Mouse (Mus musculus): ENCODE results near the gene Eral1.
"Not testable (repeated sequence)": the region's sequence is repeated elsewhere in the genome, so short reads cannot be mapped to it uniquely, and the experiment has no call there.

Eral1 gene

DNA sequence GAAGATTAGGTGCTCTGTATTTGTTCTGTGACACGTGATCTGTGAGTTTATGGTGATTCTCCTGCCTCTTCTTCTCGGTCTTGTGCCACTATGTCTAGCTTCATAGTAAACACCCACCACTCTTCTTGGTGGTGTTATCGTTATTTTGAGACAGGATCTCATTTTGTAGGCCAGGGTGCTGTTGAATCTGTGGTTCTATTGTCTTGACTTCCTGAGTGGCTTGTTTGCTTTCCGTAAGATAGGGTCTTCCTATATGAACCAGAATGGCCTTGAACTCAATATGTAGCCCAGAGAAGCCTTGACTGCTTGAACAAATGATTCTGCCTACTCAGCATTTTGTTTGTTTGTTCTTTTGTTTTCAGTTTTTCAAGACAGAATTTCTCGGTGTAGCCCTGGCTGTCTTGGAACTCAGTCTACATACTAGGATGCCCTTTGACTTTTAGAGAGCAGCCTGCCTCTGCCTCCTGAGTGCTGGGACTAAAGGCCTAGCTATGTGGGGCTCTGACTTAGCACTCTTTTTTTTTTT lies 7.6 kb upstream of the Eral1 start:
- DNase-seq (ENCODE audit: low spot score in 2 of 2), result no peak

- DNase-seq (ENCODE audit: low spot score in 2 of 2), result no peak
These were observed 6.8 kb upstream of the Eral1 start for GRCm38 (mm10) chr11:78086925-78087479.

DNA sequence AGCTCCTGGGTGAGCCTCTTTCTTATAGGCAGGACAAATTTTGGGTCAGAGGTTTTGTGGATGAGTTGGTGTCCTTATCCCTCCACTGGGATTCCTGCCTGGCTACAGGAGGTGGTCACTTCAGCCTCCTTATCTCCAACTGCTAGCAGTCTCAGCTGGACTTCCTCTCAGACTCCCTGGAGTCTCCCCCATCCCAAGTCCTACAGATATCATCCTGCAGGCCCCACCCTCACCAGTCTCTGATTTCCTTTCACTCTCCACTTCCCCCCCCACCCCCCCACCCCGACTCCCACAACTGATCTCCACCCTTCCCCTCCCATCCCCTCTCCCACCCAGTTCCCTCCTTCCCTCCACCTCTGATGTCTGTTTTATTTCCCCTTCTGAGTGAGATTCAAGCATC lies 3.4 kb upstream of the Eral1 start:
- DNase-seq (ENCODE audit: low spot score in 2 of 2), result no peak

GRCm38 (mm10) chr11:78074666-78075065 lies 5.5 kb downstream of the Eral1 start:
- no peak for DNase-seq (ENCODE audit: low spot score in 2 of 2)

DNA sequence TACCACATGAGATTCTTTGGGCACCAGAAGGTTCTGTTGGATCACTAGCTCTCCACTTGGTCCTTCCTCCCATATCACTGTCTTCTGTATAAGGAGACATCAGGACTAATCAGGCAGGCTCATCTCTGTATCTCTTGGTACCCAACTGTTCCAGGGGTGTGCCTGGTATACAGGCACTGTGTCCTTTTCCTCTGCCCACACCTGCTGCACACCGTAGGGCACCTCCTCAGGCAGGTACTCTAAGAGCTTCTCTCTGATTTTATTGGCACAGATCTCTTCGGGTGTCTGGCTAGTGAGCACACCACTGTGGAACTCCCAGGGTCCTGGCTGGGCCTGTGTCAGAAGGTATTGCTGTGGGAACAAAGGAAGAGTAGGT lies 5.9 kb downstream of the Eral1 start:
- no peak for DNase-seq (ENCODE audit: low spot score in 2 of 2)

DNA sequence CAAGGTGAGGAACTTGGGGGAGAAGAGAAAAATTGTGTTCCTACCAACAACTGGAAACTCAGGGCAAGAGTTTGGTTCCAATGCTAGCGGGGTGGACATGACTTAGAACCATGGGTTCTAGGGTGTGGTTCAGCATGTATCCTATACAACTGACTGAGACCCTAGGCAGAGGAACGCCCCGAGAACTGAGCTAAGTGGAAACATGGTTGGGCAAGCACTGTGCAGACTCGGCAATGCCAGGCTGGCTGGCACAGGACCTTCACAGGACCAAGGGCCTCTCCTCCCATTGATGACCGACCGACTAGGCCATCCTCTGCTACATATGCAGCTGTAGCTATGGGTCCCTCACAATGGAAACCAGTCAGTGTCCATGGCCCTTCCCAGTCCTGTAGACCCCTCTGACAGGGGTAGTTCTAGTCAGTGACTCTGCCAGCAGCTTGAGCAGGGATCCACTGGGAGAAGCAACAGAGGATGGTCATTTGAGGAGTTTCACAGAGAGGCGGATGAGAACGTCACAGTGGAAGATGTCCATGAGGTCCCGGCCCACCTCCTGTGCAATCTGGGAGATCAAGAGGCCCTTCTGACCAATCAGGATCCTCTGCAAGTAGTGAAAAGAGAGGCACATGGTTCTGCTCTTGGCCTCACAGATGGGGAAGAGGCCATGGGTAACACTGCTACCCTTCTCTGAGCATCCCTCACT lies 6.5 kb downstream of the Eral1 start:
- no peak for DNase-seq (ENCODE audit: low spot score in 2 of 2)

GRCm38 (mm10) chr11:78072425-78073130 lies 7.6 kb downstream of the Eral1 start:
- DNase-seq (ENCODE audit: low spot score in 2 of 2), result no peak

GRCm38 (mm10) chr11:78071938-78072337 lies 8.2 kb downstream of the Eral1 start:
- DNase-seq (ENCODE audit: low spot score in 2 of 2), result no peak

GRCm38 (mm10) chr11:78069646-78070045 lies 10.5 kb downstream of the Eral1 start:
- DNase-seq (ENCODE audit: low spot score in 2 of 2), result no peak

DNA sequence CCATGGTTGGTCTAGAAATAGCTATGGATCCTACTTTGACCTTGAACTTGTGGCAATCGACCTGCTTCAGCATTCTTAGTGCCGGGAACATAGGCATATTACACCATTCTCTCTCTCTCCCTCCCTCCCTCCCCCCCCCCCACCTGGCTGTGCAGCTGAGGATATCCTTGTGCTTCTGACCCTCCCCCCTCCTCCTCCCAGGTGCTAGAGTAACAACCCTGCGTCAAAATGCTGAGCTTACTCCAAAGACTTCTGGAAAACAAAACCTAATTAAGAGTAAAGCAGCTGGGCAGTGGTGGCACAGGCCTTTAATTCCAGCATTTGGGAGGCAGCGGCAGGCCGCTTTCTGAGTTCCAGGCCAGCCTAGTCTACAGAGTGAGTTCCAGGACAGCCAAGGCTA lies 11.1 kb downstream of the Eral1 start:
- DNase-seq (ENCODE audit: low spot score in 2 of 2), result no peak

GRCm38 (mm10) chr11:78067566-78067965 lies 12.6 kb downstream of the Eral1 start:
- DNase-seq (ENCODE audit: low spot score in 2 of 2), result no peak

- DNase-seq (ENCODE audit: low spot score in 2 of 2), result no peak
These were observed 13.5 kb downstream of the Eral1 start for GRCm38 (mm10) chr11:78066641-78067040.

GRCm38 (mm10) chr11:78065906-78066305 lies 14.3 kb downstream of the Eral1 start:
- DNase-seq (ENCODE audit: low spot score in 2 of 2), result no peak

GRCm38 (mm10) chr11:78062563-78062962 lies 17.6 kb downstream of the Eral1 start:
- no peak for DNase-seq (ENCODE audit: low spot score in 2 of 2)

DNA sequence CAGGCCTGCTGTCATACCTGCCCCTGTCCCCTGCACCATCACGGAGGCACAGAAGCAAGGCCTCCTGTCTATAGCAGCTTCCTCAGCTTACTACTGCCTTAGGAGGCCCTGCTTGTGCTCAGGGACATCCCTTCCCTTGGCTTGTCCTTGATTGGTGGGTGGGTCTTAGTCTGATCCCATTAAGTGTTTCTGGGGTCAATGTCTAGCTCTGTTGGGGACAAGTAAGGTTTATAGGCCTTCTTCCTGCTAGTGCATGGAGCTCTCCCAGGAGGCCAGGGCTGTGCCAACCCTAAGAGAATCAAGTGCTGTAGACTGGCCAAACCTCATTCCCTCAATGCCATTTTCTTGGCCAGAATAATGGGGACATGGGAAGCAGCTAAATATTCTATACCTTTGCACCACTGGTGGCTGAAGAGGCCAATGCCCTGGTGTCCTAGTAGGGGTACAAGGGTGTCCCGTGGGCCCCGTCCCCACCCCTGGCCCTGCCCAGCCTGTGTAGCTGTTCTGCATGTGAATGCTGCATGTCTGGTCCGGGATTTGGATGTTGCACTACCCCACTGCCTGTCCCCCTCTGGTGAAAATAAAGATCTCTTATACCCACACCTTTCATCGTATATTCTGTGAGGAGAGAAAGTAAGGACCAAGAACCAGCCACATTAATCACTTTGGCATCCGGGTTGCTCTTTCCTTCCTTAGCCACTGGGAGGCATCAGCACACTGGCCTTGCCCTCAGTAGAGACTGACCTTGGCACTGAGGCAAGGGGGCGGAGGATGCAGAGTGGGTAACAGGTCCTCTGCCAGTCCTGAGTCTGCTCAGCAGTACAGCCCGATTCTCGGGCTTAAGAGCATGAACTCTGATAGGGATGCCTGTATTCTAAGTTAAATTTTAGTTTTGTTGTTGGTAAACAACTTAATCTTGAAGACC lies 20.1 kb downstream of the Eral1 start:
- peak; percentile 44 to 59 for DNase-seq (ENCODE audit: low spot score in 2 of 2)

GRCm38 (mm10) chr11:78056946-78057345 lies 23.2 kb downstream of the Eral1 start:
- no peak for DNase-seq (ENCODE audit: low spot score in 2 of 2)

DNA sequence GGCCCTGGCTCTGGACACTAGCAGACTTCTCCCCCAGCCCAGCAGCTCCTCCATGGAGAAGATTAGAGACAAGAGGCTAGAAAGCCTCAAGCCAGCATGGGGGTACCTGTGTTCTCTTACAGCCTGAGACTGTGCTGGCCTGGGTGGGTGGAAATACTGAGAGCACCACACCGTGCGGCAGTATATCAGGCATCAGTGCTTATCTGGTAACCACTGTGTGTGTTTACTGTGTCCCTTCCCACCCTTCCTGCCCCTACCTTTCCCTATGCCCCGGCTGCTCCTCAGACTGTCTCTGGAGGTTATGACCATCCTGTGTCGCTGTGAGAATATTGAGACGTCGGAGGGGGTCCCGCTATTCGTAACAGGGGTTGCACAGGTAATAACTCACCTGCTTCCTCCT lies 27.1 kb downstream of the Eral1 start:
- no peak for DNase-seq (ENCODE audit: low spot score in 2 of 2)

DNA sequence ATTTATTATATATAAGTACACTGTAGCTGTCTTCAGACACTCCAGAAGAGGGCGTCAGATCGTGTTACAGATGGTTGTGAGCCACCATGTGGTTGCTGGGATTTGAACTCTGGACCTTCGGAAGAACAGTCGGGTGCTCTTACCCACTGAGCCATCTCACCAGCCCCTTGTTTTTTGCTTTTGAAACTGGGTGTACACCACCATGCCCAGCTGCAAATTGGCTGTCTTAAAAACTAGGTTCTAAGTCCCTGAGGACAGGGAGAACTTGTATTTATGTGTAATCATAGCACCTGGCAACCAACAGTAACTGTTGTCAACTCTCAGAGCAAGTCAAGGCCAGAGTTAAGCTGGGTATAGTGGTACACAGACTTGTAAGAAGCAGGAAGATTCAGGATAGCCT lies 31.5 kb downstream of the Eral1 start:
- not testable (repeated sequence) for DNase-seq (ENCODE audit: low spot score in 2 of 2)

DNA sequence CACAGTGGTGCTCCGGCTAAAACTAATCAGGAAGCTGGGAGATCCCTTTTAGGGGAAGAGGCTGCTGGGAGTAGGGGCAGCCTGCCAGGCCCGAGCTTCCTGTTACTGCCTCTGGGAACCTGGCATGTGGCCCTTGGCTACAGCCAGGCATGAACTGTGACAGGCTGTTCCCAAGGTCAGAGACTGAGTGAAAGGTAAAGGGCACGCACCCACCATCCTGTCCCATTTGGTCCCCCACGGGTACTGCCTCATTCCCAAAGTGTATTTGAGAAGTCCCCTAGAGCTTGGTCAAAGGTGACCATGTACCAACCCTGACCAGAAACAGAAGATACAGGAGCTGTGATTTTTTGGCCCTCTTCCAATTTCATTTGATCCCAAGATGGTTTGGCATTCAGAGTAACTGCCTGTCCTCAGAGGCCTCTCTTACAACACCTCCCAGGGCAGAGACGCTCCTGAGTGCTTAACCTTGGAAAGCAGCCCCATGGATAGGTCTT lies 35.4 kb downstream of the Eral1 start:
- peak in 1 of 2 experiments; percentile 35 for DNase-seq (ENCODE audit: low spot score in 2 of 2)

GRCm38 (mm10) chr11:78042290-78042870 lies 37.8 kb downstream of the Eral1 start:
- not testable (repeated sequence) for DNase-seq (ENCODE audit: low spot score in 2 of 2)

- no peak for DNase-seq (ENCODE audit: low spot score in 2 of 2)
These were observed 39.3 kb downstream of the Eral1 start for GRCm38 (mm10) chr11:78040878-78041277.
